Mouse (Mus musculus): ENCODE measurements around the gene Cstl1. TPM values are rescaled to one million over a fixed set of nuclear protein-coding genes. Genes with fewer than 3 reads are reported as not detected.
A peak's percentile ranks its signal among the peaks of the same experiment; 100 is the strongest.

Gene Cstl1
- polyA plus RNA-seq, 1 experiment = not detected

DNA sequence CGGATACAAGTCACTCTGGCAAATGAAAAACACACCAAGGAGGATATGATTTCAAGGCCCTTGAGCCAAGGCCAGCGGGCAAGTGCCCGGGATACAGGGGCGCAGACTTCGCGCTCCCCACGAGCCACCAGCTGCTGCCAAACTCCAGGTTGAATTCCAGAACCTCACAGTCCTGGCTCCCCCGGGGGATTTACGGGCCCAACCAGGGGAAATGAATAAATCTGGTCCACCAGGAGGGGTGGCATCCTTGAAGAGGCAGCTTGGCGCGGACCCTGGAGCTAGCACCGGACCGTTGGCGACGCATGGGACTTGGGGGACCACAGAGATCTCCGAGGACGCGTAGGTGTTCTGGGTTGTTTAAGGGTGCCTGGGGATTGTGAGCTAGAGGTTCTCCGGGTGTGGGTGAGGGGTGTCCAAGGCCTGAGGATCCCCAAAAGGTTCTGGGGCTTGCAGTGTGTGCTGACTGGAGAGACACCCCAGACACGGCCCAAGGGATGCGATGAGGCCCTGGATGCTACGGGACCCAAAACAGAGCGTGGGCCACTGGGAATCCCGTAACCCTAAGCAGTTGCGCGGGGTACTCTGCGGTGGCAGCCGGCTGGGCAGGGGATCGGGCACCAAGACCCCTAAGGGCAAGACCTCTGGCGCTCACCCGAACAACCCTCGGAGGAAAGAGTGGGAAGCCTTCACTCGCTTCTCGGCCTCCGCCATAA is 18.4 kb upstream of the Cstl1 start:
- no peaks in the 10 kb centered on the region for H3K27me3 ChIP-seq (replicated peaks; ENCODE audit: control insufficient read depth, insufficient read depth, low read length)
- no peaks in the 10 kb centered on the region; the same call in 1 of the 2 replicates for H3K4me1 ChIP-seq (ENCODE audit: control insufficient read depth, insufficient read depth, low read length)
- H3K4me3 ChIP-seq (ENCODE audit: insufficient read depth, low read depth, low read length) = peak overlapping the region; percentile 80
- under 1% methylated on average over 35 of the region's 35 CpGs for WGBS
- peak; percentile 26 for DNase-seq
- H3K36me3 ChIP-seq (ENCODE audit: control insufficient read depth, insufficient read depth, low read length) = no peaks in the 10 kb centered on the region
- TF ChIP-seq POLR2A (IDR thresholded peaks at IDR 0.05; ENCODE audit: low read depth, low read length) (no peak), CTCF (conservative IDR thresholded peaks at IDR 0.05; ENCODE audit: insufficient read depth, insufficient read length, low read depth, low read length) (no peak)
- H3K27ac ChIP-seq (ENCODE audit: insufficient read depth, low read depth, low read length) = no peak overlapping the region

DNA sequence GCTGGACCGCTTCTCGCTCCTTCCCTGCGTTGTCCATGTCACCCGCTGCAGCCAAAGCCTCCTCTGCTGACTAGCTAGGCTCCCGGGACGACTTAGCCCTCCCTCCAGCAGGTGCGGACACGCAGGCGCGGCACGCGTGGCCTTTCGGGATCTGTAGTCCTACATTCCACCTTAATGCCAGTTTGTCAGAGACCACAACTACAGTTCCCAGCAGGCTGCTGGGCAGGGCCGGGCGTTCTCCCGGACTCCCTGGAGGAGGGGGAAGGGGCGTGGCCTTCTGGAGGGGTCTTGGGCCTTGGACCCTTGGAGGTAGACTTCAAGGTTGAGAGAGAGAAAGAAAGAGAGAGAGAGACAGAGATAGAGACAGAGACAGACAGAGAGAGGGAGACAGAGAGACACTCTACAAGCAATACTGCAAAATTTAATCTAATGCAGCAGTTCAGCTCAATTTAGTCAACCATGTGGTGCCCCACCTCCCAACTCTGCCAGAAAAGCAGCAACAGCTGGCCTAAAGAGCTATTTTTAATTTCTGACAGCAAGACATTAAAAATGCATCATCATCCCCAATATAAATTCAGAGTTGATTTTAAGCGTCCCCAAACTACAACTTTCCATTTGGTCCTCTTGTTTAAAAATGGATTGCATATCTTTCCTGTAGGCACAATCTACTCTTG is 17.7 kb upstream of the Cstl1 start, which contains the start of gene Napb:
Gene Napb (minus strand): TSS at position 141 of the 674 bp plus-strand sequence.
- no peak within 1 kb of the TSS for H3K27ac ChIP-seq (ENCODE audit: insufficient read depth, low read depth, low read length)
- no peak for TF ChIP-seq CTCF (conservative IDR thresholded peaks at IDR 0.05; ENCODE audit: insufficient read depth, insufficient read length, low read depth, low read length)
- peak; percentile 95 for TF ChIP-seq POLR2A (IDR thresholded peaks at IDR 0.05; ENCODE audit: low read depth, low read length)
- 5% methylated on average over 18 of the region's 18 CpGs for WGBS
- DNase-seq = peak; percentile 97
- no peaks in the 10 kb centered on the region for H3K36me3 ChIP-seq (ENCODE audit: control insufficient read depth, insufficient read depth, low read length)
- no peaks in the 10 kb centered on the region for H3K27me3 ChIP-seq (replicated peaks; ENCODE audit: control insufficient read depth, insufficient read depth, low read length)
- no peaks in the 10 kb centered on the region; the same call in 1 of the 2 replicates for H3K4me1 ChIP-seq (ENCODE audit: control insufficient read depth, insufficient read depth, low read length)
- H3K4me3 ChIP-seq (ENCODE audit: insufficient read depth, low read depth, low read length) = peak within 1 kb of the TSS; percentile 80

DNA sequence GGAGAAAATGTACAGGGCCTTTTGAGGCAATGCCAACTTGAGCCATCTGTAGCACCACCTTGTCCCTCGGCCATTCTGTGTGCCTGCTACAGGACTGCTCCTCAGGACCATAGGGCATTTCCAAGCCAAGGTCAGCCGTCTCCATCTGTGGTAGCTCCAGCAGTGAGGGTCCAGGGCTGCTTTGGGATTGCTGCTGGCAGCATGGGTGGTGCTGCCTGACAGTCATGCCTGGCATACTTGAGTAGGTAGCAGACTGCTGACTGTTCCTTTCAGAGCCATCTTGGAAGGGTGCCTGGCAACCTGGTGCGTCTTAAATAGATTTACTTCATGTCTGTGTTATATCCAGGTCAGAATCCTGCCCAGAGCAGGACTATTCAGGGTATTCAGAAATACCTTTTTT is 7.2 kb upstream of the Cstl1 start:
- WGBS = 60% methylated on average over 3 of the region's 3 CpGs
- TF ChIP-seq POLR2A (IDR thresholded peaks at IDR 0.05; ENCODE audit: low read depth, low read length) = no peak

DNA sequence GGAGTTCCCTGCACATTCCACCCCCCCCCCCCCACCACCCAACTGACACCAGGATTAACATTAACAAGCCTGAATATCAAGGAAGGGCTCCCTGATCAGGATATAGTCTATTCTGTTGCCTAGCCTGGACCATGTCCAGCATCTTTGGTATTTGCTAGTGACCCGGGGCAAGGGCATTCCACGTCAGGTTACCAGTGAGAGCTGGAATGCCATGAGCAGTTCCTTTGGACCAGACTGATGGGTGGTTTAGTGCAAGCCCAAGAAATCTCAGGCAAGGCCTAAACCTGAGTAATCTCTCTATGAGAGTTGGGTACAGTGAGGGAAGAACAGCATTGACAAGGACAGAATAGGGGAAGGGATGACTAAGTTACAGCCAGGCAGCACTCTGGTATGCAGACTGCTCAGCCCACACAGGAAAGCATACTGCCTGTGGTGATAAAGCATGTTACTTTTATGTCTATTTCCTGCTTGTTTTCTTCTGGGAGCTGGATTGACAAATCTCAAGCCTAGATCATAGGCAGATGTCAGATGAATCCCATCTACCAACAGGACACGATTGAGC is 6.2 kb upstream of the Cstl1 start:
- TF ChIP-seq POLR2A (IDR thresholded peaks at IDR 0.05; ENCODE audit: low read depth, low read length) = no peak
- no peak for TF ChIP-seq CTCF (conservative IDR thresholded peaks at IDR 0.05; ENCODE audit: insufficient read depth, insufficient read length, low read depth, low read length)
- Histone ChIP-seq H3K4me3 (ENCODE audit: insufficient read depth, low read depth, low read length) (no peak overlapping the region), H3K36me3 (ENCODE audit: control insufficient read depth, insufficient read depth, low read length) (no peaks in the 10 kb centered on the region), H3K27ac (ENCODE audit: insufficient read depth, low read depth, low read length) (no peak overlapping the region), H3K27me3 (replicated peaks; ENCODE audit: control insufficient read depth, insufficient read depth, low read length) (no peaks in the 10 kb centered on the region), H3K4me1 (ENCODE audit: control insufficient read depth, insufficient read depth, low read length) (0 out of 2 replicates have a peak, but pooled peaks cover 3% of the 10 kb centered on the region)
- DNase-seq = peak; percentile 61
- 40% methylated on average over 3 of the region's 3 CpGs for WGBS

More for the DNA sequence above, 7.2 kb upstream of the Cstl1 start:
- H3K27ac ChIP-seq (ENCODE audit: insufficient read depth, low read depth, low read length) = no peak overlapping the region
- H3K4me1 ChIP-seq (ENCODE audit: control insufficient read depth, insufficient read depth, low read length) = 0 out of 2 replicates have a peak, but pooled peaks cover 3% of the 10 kb centered on the region
- H3K4me3 ChIP-seq (ENCODE audit: insufficient read depth, low read depth, low read length) = no peak overlapping the region
- peak; percentile 34 for DNase-seq
- no peaks in the 10 kb centered on the region for H3K36me3 ChIP-seq (ENCODE audit: control insufficient read depth, insufficient read depth, low read length)
- H3K27me3 ChIP-seq (replicated peaks; ENCODE audit: control insufficient read depth, insufficient read depth, low read length) = no peaks in the 10 kb centered on the region

DNA sequence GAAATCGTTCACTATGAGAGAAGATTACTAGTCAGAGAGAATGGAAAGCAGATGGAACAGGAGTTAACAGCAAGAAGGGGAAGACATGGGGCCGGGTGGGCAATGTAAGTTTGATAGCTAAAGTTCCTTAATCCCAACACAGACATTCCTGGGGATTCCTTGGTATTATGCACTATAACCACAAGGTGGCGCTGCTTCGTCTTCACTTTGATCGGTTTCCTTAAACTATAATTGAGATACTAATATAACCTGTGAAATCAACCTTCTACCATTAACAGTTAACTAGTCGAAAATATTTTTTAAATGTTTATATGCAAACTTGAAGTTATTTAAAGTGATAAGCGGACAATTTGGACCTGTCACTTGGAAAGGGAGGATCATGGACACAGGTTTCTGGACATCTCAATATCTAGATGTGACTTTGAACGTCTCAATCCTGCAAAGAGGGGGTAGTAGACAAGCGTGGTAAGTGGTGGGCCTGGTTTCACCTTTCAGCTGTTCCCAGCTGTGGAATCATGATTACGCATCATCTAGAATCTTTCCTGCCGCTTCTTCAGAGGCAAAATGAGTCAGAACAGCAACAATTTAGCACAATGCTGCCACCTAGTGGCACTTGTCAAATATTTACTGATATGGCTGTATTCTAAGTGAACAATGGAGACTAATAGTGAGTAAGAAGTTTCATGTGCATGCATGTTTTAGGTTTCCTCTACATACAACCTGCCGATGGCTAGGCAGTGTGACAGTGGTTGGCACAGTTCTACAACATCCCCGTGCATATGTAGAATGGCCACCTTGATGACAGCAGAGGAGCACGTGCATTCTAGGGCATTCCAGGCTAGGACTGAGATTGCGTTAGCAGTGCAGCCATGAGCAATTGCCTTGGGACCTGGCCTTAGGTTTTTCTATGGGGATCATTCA is 2.0 kb downstream of the Cstl1 start:
- WGBS = 15% methylated on average over 15 of the region's 15 CpGs
- TF ChIP-seq POLR2A (IDR thresholded peaks at IDR 0.05; ENCODE audit: low read depth, low read length) = no peak
- TF ChIP-seq CTCF (conservative IDR thresholded peaks at IDR 0.05; ENCODE audit: insufficient read depth, insufficient read length, low read depth, low read length) = peak; percentile 26; the same call in 1 of the 2 replicates
- Histone ChIP-seq H3K4me1 (ENCODE audit: control insufficient read depth, insufficient read depth, low read length) (peaks cover 3% of the 10 kb centered on the region; the same call in 1 of the 2 replicates), H3K36me3 (ENCODE audit: control insufficient read depth, insufficient read depth, low read length) (no peaks in the 10 kb centered on the region), H3K4me3 (ENCODE audit: insufficient read depth, low read depth, low read length) (peak overlapping the region; percentile 59), H3K27ac (ENCODE audit: insufficient read depth, low read depth, low read length) (no peak overlapping the region), H3K27me3 (replicated peaks; ENCODE audit: control insufficient read depth, insufficient read depth, low read length) (no peaks in the 10 kb centered on the region)
- peak; percentile 86 for DNase-seq

DNA sequence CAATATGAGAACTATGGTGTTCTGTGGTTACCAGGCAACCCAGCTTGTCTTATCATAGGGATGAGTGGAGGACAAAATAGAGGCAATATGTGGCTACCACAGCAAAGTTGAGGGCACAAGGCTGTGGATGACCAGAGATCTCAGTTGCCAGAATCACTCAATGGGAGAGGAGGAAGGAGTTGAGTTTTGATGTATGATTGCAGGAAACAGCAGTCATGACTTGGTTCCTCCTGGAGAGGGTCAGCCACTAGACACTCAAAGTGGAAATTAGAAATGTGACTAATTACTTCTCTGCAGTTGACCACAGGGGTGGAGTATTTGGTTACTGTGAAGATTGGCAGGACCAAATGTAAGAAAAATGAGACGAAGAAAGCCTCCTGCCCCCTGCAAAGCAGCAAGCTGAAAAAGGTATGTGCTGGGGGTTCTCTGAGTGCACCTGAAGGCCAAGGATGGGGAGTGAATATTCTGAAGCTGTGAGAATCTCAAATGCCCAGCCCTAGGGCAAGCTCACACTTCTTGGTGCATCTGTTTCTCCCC is 4.2 kb downstream of the Cstl1 start:
- H3K4me1 ChIP-seq (ENCODE audit: control insufficient read depth, insufficient read depth, low read length) = peaks cover 3% of the 10 kb centered on the region; the same call in 1 of the 2 replicates
- no peak overlapping the region for H3K27ac ChIP-seq (ENCODE audit: insufficient read depth, low read depth, low read length)
- no peak for DNase-seq
- no peak for TF ChIP-seq POLR2A (IDR thresholded peaks at IDR 0.05; ENCODE audit: low read depth, low read length)
- no peak for TF ChIP-seq CTCF (conservative IDR thresholded peaks at IDR 0.05; ENCODE audit: insufficient read depth, insufficient read length, low read depth, low read length)
- no peaks in the 10 kb centered on the region for H3K27me3 ChIP-seq (replicated peaks; ENCODE audit: control insufficient read depth, insufficient read depth, low read length)
- WGBS = 29% methylated on average over 1 of the region's 1 CpGs
- no peak overlapping the region for H3K4me3 ChIP-seq (ENCODE audit: insufficient read depth, low read depth, low read length)
- H3K36me3 ChIP-seq (ENCODE audit: control insufficient read depth, insufficient read depth, low read length) = no peaks in the 10 kb centered on the region

Data from kidney, adult 2 months (tissue).